Mouse (Mus musculus) CD8-positive naive resting alpha-beta T cell, adult 2 months (primary cell): Measurements from ENCODE around the gene Hoxd8.

Source experiments
- DNase-seq, 2 experiments: peaks; one replicate each; pipeline ENCODE4 v3.0.0; 2022; ENCODE audit warnings: low read depth in 2 of 2, low spot score in 2 of 2

Hoxd8 gene

GRCm38 (mm10) chr2:74669650-74670235 is 34.7 kb upstream of the Hoxd8 start:
- no peak for DNase-seq

- no peak for DNase-seq
Measured at GRCm38 (mm10) chr2:74670632-74671188, 33.7 kb upstream of the Hoxd8 start.

GRCm38 (mm10) chr2:74671847-74672246 is 32.6 kb upstream of the Hoxd8 start:
- DNase-seq: no peak

GRCm38 (mm10) chr2:74672481-74673362 is 31.7 kb upstream of the Hoxd8 start:
- peak in 1 of 2 experiments; percentile 37 for DNase-seq

- no peak for DNase-seq
Measured at GRCm38 (mm10) chr2:74673835-74674425, 30.5 kb upstream of the Hoxd8 start.

- no peak for DNase-seq
Measured at GRCm38 (mm10) chr2:74674881-74675665, 29.3 kb upstream of the Hoxd8 start, which contains the start of gene Hoxd12. Gene Hoxd12 (plus strand): TSS chr2:74675013.

GRCm38 (mm10) chr2:74675666-74676282 is 28.6 kb upstream of the Hoxd8 start:
- DNase-seq: no peak

GRCm38 (mm10) chr2:74676376-74677052 is 27.9 kb upstream of the Hoxd8 start:
- no peak for DNase-seq

GRCm38 (mm10) chr2:74677106-74677505 is 27.3 kb upstream of the Hoxd8 start:
- DNase-seq: no peak

GRCm38 (mm10) chr2:74678891-74679595 is 25.4 kb upstream of the Hoxd8 start, which contains the start of gene Hoxd11:
Gene Hoxd11 (plus strand): TSS chr2:74679557.
- no peak for DNase-seq

- no peak for DNase-seq
Measured at GRCm38 (mm10) chr2:74679596-74679971, 24.8 kb upstream of the Hoxd8 start.

GRCm38 (mm10) chr2:74679980-74680379 is 24.4 kb upstream of the Hoxd8 start:
- DNase-seq: no peak

GRCm38 (mm10) chr2:74680561-74681398 is 23.6 kb upstream of the Hoxd8 start:
- no peak for DNase-seq

- no peak for DNase-seq
Measured at GRCm38 (mm10) chr2:74681594-74682531, 22.6 kb upstream of the Hoxd8 start.

- DNase-seq: no peak
Measured at GRCm38 (mm10) chr2:74682796-74683195, 21.6 kb upstream of the Hoxd8 start.

- no peak for DNase-seq
Measured at GRCm38 (mm10) chr2:74683471-74683951, 20.9 kb upstream of the Hoxd8 start.

- DNase-seq: no peak
Measured at GRCm38 (mm10) chr2:74684106-74684505, 20.3 kb upstream of the Hoxd8 start.
